Comparison of ENCODE assay signal across 8 mouse cellular contexts in genomic region chr8:123211876-123212275, GRCm38 (mm10). TPM values are rescaled to one million over a fixed set of nuclear protein-coding genes. Genes with fewer than 3 reads are reported as not detected.
DNase-seq lines count a peak whose midpoint lies in the region; ATAC-seq and TF ChIP-seq lines count a peak whose summit lies in the region.

No protein-coding gene starts in this region.

- TF ChIP-seq CTCF in liver, postnatal 0 days (IDR thresholded peaks at IDR 0.05; ENCODE audit: low read depth), result no peak

- H3K36me3 ChIP-seq in heart, embryonic 12.5 days, result peaks cover 37% of the 10 kb centered on the region
- peaks cover 32% of the 10 kb centered on the region for H3K36me3 ChIP-seq in forebrain, embryonic 15.5 days
- peaks cover 34% of the 10 kb centered on the region for H3K36me3 ChIP-seq in liver, postnatal 0 days (replicated peaks; ENCODE audit: insufficient read depth, low read length)

- H3K4me2 ChIP-seq in heart, embryonic 12.5 days, result peak overlapping the region; percentile 92
- H3K4me2 ChIP-seq in forebrain, embryonic 15.5 days (replicated peaks), result peak overlapping the region; percentile 95
- peak overlapping the region; percentile 92 for H3K4me2 ChIP-seq in liver, postnatal 0 days (ENCODE audit: low read depth, low read length)

- peaks cover 24% of the 10 kb centered on the region for H3K4me1 ChIP-seq in heart, embryonic 12.5 days (replicated peaks)
- H3K4me1 ChIP-seq in forebrain, embryonic 15.5 days, result peaks cover 21% of the 10 kb centered on the region
- peaks cover 13% of the 10 kb centered on the region for H3K4me1 ChIP-seq in liver, postnatal 0 days (ENCODE audit: insufficient read depth)

- H3K9ac ChIP-seq in heart, embryonic 12.5 days, result peak overlapping the region; percentile 98
- peak overlapping the region; percentile 94 for H3K9ac ChIP-seq in forebrain, embryonic 15.5 days (replicated peaks)
- peak overlapping the region; percentile 99 for H3K9ac ChIP-seq in liver, postnatal 0 days (replicated peaks)

- no peaks in the 10 kb centered on the region for H3K27me3 ChIP-seq in heart, embryonic 12.5 days (replicated peaks)
- H3K27me3 ChIP-seq in forebrain, embryonic 15.5 days, result no peaks in the 10 kb centered on the region
- H3K27me3 ChIP-seq in liver, postnatal 0 days (ENCODE audit: insufficient read depth, low read length), result no peaks in the 10 kb centered on the region

- no peak for ATAC-seq in heart, embryonic 12.5 days (ENCODE audit: insufficient number of reproducible peaks, low FRiP score)
- ATAC-seq in forebrain, embryonic 15.5 days (replicated peaks), result no peak
- ATAC-seq in liver, postnatal 0 days, result no peak

- no peak overlapping the region for H3K27ac ChIP-seq in heart, embryonic 12.5 days (ENCODE audit: poor library complexity, severe bottlenecking)
- H3K27ac ChIP-seq in forebrain, embryonic 15.5 days (replicated peaks), result no peak overlapping the region
- H3K27ac ChIP-seq in liver, postnatal 0 days (ENCODE audit: low read depth), result peak overlapping the region; percentile 86

- H3K9me3 ChIP-seq in heart, embryonic 12.5 days (replicated peaks), result no peaks in the 10 kb centered on the region
- H3K9me3 ChIP-seq in forebrain, embryonic 15.5 days, result no peaks in the 10 kb centered on the region
- no peaks in the 10 kb centered on the region for H3K9me3 ChIP-seq in liver, postnatal 0 days (ENCODE audit: low read length)

- 39% methylated on average over 10 of the region's 10 CpGs for WGBS in heart, embryonic 12.5 days
- WGBS in forebrain, embryonic 15.5 days, result 53% methylated on average over 10 of the region's 10 CpGs
- WGBS in liver, postnatal 0 days (ENCODE audit: insufficient replicate concordance), result 21% methylated on average over 10 of the region's 10 CpGs

- DNase-seq in heart, adult 11 months, result no peak
- DNase-seq in CD4-positive helper T cell, adult 2 months (ENCODE audit: low read depth, low spot score), result peak; percentile 24
- DNase-seq in liver, postnatal 0 days, result peak; percentile 14
- no peak for DNase-seq in cerebellum, adult 9-10 months
- no peak for DNase-seq in natural killer cell, adult 2 months (ENCODE audit: low spot score in 2 of 2)
- DNase-seq in right cerebral cortex, postnatal 25 days, result no peak

- TF ChIP-seq EP300 in liver, postnatal 0 days (IDR thresholded peaks at IDR 0.05; ENCODE audit: low read depth), result no peak

- H3K4me3 ChIP-seq in heart, embryonic 12.5 days, result peak overlapping the region; percentile 98
- H3K4me3 ChIP-seq in forebrain, embryonic 15.5 days, result peak overlapping the region; percentile 89
- peak overlapping the region; percentile 98 for H3K4me3 ChIP-seq in liver, postnatal 0 days (ENCODE audit: low read depth, low read length)

RNA-seq across cellular contexts. Expression of gene Chmp1a, which starts 0.7 kb away (rescaled TPM):
- polyA plus RNA-seq in heart, embryonic 12.5 days (2016; fragmentation: Nextera tagmentation; extraction: Ambion mirVana), result 97.9 and 102 TPM in 2 replicates
- 229 and 239 TPM in 2 replicates for polyA plus RNA-seq in forebrain, embryonic 15.5 days (2015; fragmentation: Nextera tagmentation; extraction: Ambion mirVana)
- polyA plus RNA-seq in liver, postnatal 0 days (2015; fragmentation: Nextera tagmentation; extraction: Ambion mirVana), result 57.5 and 60.0 TPM in 2 replicates

RNA-seq across cellular contexts. Expression of gene Spata33, which starts 0.8 kb away (rescaled TPM):
- 3.4 and 4.2 TPM in 2 replicates for polyA plus RNA-seq in heart, embryonic 12.5 days (2016; fragmentation: Nextera tagmentation; extraction: Ambion mirVana)
- polyA plus RNA-seq in forebrain, embryonic 15.5 days (2015; fragmentation: Nextera tagmentation; extraction: Ambion mirVana), result 5.0 and 5.1 TPM in 2 replicates
- 0.32 and 0.66 TPM in 2 replicates for polyA plus RNA-seq in liver, postnatal 0 days (2015; fragmentation: Nextera tagmentation; extraction: Ambion mirVana)

RNA-seq across cellular contexts. Expression of gene Cdk10, which starts 12.8 kb away (rescaled TPM):
- 20.3 and 23.6 TPM in 2 replicates for polyA plus RNA-seq in heart, embryonic 12.5 days (2016; fragmentation: Nextera tagmentation; extraction: Ambion mirVana)
- 45.9 and 49.2 TPM in 2 replicates for polyA plus RNA-seq in forebrain, embryonic 15.5 days (2015; fragmentation: Nextera tagmentation; extraction: Ambion mirVana)
- 8.7 TPM in 2 replicates for polyA plus RNA-seq in liver, postnatal 0 days (2015; fragmentation: Nextera tagmentation; extraction: Ambion mirVana)

RNA-seq across cellular contexts. Expression of gene Spata2l, which starts 24.2 kb away (rescaled TPM):
- 2.3 and 2.5 TPM in 2 replicates for polyA plus RNA-seq in heart, embryonic 12.5 days (2016; fragmentation: Nextera tagmentation; extraction: Ambion mirVana)
- polyA plus RNA-seq in forebrain, embryonic 15.5 days (2015; fragmentation: Nextera tagmentation; extraction: Ambion mirVana), result 4.0 and 4.8 TPM in 2 replicates
- 4.2 and 6.6 TPM in 2 replicates for polyA plus RNA-seq in liver, postnatal 0 days (2015; fragmentation: Nextera tagmentation; extraction: Ambion mirVana)

RNA-seq across cellular contexts. Expression of gene Dpep1, which starts 25.8 kb away (rescaled TPM):
- 2.5 and 2.8 TPM in 2 replicates for polyA plus RNA-seq in heart, embryonic 12.5 days (2016; fragmentation: Nextera tagmentation; extraction: Ambion mirVana)
- 0.11 TPM in 1 of 2 replicates, not detected in the other for polyA plus RNA-seq in forebrain, embryonic 15.5 days (2015; fragmentation: Nextera tagmentation; extraction: Ambion mirVana)
- polyA plus RNA-seq in liver, postnatal 0 days (2015; fragmentation: Nextera tagmentation; extraction: Ambion mirVana), result 0.99 and 1.2 TPM in 2 replicates

Comparison
In these comparisons a context has a peak if more than half of its experiments do, and no peak if none do; other contexts are left out.
1. DNase-seq: peak in CD4-positive helper T cell, adult 2 months (single experiment) and liver, postnatal 0 days (single experiment); none in heart, adult 11 months (single experiment), cerebellum, adult 9-10 months (single experiment), natural killer cell, adult 2 months (0 of 2) and right cerebral cortex, postnatal 25 days (single experiment).
2. Peak in every context shown above with its lines, with median percentiles within 50 percentile points of each other: H3K4me2 ChIP-seq, H3K4me3 ChIP-seq and H3K9ac ChIP-seq.